In the genomic region with DNA sequence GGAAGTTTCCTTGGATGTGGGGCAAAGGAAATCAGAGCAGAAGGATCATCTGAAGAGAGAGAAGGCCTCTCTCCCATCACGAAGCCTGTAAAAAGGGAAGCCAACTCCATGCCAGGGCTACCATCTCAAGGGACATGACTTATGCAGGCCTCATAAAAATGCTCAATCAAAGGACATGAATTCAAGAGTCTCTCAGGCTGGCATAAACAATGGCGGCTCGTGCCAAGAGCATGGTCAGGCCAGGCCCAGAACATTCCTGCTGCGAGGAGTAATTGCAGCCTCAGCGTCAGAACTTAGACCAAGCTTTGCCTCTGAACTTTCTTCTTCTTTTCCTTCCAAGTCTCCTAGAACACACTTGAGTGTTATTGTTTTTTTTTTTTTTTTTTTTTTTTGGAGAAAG, we compare ENCODE assay signal across 15 mouse cellular contexts.
DNase-seq lines count a peak whose midpoint lies in the region; ATAC-seq and TF ChIP-seq lines count a peak whose summit lies in the region.
"Had no signal": no experiment of that assay in that cellular context is flagged by ENCODE, and none has a peak within 500 bp of the region (broad histone marks: within the 10 kb centered on the region; RNA-seq: fewer than 3 reads in every experiment).

No protein-coding gene starts in this region.

- no peaks in the 10 kb centered on the region for H3K9me3 ChIP-seq in kidney, embryonic 15.5 days (replicated peaks)
- H3K9me3 ChIP-seq in limb, embryonic 10.5 days (replicated peaks), result no peaks in the 10 kb centered on the region
- H3K9me3 ChIP-seq: forebrain, embryonic 15.5 days; hindbrain, embryonic 10.5 days; megakaryocyte, embryonic 14.5 days; neural tube, embryonic 12.5 days had no signal

- H3K4me3 ChIP-seq in kidney, adult 2 months (ENCODE audit: insufficient read depth, low read depth, low read length), result no peak overlapping the region
- H3K4me3 ChIP-seq in kidney, embryonic 15.5 days (replicated peaks), result no peak overlapping the region
- H3K4me3 ChIP-seq in gastrocnemius, adult 2 months, result no peak overlapping the region
- H3K4me3 ChIP-seq in limb, embryonic 10.5 days, result no peak overlapping the region
- H3K4me3 ChIP-seq: forebrain, embryonic 15.5 days; hindbrain, embryonic 10.5 days; megakaryocyte, embryonic 14.5 days; neural tube, embryonic 12.5 days had no signal

- H3K36me3 ChIP-seq in kidney, adult 2 months (ENCODE audit: control insufficient read depth, insufficient read depth, low read length), result no peaks in the 10 kb centered on the region
- H3K36me3 ChIP-seq in kidney, embryonic 15.5 days, result no peaks in the 10 kb centered on the region
- no peaks in the 10 kb centered on the region for H3K36me3 ChIP-seq in limb, embryonic 10.5 days
- H3K36me3 ChIP-seq: forebrain, embryonic 15.5 days; hindbrain, embryonic 10.5 days; neural tube, embryonic 12.5 days had no signal

- no peak overlapping the region for H3K9ac ChIP-seq in kidney, embryonic 15.5 days
- H3K9ac ChIP-seq: forebrain, embryonic 15.5 days; liver, postnatal 0 days; neural tube, embryonic 12.5 days had no signal

- TF ChIP-seq CTCF in kidney, adult 2 months (conservative IDR thresholded peaks at IDR 0.05; ENCODE audit: insufficient read depth, insufficient read length, low read depth, low read length), result no peak
- no peak for TF ChIP-seq CTCF in gastrocnemius, adult 2 months (IDR thresholded peaks at IDR 0.05)

- H3K27ac ChIP-seq in kidney, adult 2 months (ENCODE audit: insufficient read depth, low read depth, low read length), result no peak overlapping the region
- no peak overlapping the region for H3K27ac ChIP-seq in kidney, embryonic 15.5 days
- peak overlapping the region; percentile 56 for H3K27ac ChIP-seq in gastrocnemius, adult 2 months
- no peak overlapping the region for H3K27ac ChIP-seq in limb, embryonic 10.5 days
- H3K27ac ChIP-seq: forebrain, embryonic 15.5 days; hindbrain, embryonic 10.5 days; neural tube, embryonic 12.5 days had no signal

- ATAC-seq in kidney, embryonic 15.5 days (replicated peaks; ENCODE audit: low FRiP score), result no peak
- ATAC-seq: forebrain, embryonic 15.5 days; liver, postnatal 0 days; Patski had no signal

- TF ChIP-seq POLR2A in kidney, adult 2 months (IDR thresholded peaks at IDR 0.05; ENCODE audit: low read depth, low read length), result no peak

- H3K27me3 ChIP-seq in kidney, adult 2 months (replicated peaks; ENCODE audit: control insufficient read depth, insufficient read depth, low read length), result no peaks in the 10 kb centered on the region
- no peaks in the 10 kb centered on the region for H3K27me3 ChIP-seq in kidney, embryonic 15.5 days
- H3K27me3 ChIP-seq in limb, embryonic 10.5 days (ENCODE audit: low read depth, poor library complexity, severe bottlenecking), result no peaks in the 10 kb centered on the region
- H3K27me3 ChIP-seq: forebrain, embryonic 15.5 days; megakaryocyte, embryonic 14.5 days; neural tube, embryonic 12.5 days had no signal

- no peaks in the 10 kb centered on the region for H3K4me1 ChIP-seq in kidney, adult 2 months (ENCODE audit: control insufficient read depth, insufficient read depth, low read length)
- H3K4me1 ChIP-seq in kidney, embryonic 15.5 days, result no peaks in the 10 kb centered on the region
- no peaks in the 10 kb centered on the region for H3K4me1 ChIP-seq in limb, embryonic 10.5 days
- H3K4me1 ChIP-seq: forebrain, embryonic 15.5 days; hindbrain, embryonic 10.5 days; megakaryocyte, embryonic 14.5 days; neural tube, embryonic 12.5 days had no signal

- 88% methylated on average over 5 of the region's 5 CpGs for whole genome bisulfite sequencing in kidney, adult 2 months
- 90% methylated on average over 5 of the region's 5 CpGs for whole genome bisulfite sequencing in kidney, embryonic 15.5 days
- 90% methylated on average over 5 of the region's 5 CpGs for WGBS in limb, embryonic 10.5 days

- DNase-seq in kidney, adult 2 months, result peak; percentile 10
- peak; percentile 41 for DNase-seq in 3134 (ENCODE audit: extremely low read depth, insufficient read length, low spot score)
- peak; percentile 26 for DNase-seq in 3T3-L1 (ENCODE audit: low read depth, low spot score)
- peak; percentile 75 for DNase-seq in gastrocnemius, adult 2 months
- DNase-seq in thymus, postnatal 4 days, result no peak
- DNase-seq in limb, embryonic 10.5 days (ENCODE audit: low spot score), result no peak
- DNase-seq: cerebellum, adult 11-12 months; liver, postnatal 0 days; right cerebral cortex, adult 18-20 months had no signal

- H3K4me2 ChIP-seq in kidney, embryonic 15.5 days, result no peak overlapping the region
- H3K4me2 ChIP-seq: forebrain, embryonic 15.5 days; neural tube, embryonic 12.5 days had no signal

- intact Hi-C loops in gastrocnemius, adult 2 months (cut with DNase I), result no loop called here

Comparison
In these comparisons a context has a peak if more than half of its experiments do, and no peak if none do; other contexts are left out.
1. DNase-seq: peak in kidney, adult 2 months (single experiment), 3134 (single experiment), 3T3-L1 (single experiment) and gastrocnemius, adult 2 months (single experiment); none in thymus, postnatal 4 days (single experiment) and limb, embryonic 10.5 days (single experiment).